Mouse (Mus musculus) left cerebral cortex, postnatal 10 days (tissue): ENCODE results near the gene Eci1. TPM values are rescaled to one million over a fixed set of nuclear protein-coding genes. Genes with fewer than 3 reads are reported as not detected.
"Not testable (repeated sequence)": the region's sequence is repeated elsewhere in the genome, so short reads cannot be mapped to it uniquely, and the experiment has no call there.

Experiments used
- DNase-seq, 2 experiments: peaks; one replicate each; pipeline ENCODE4 v3.0.0; 2021 to 2022; ENCODE audit warnings: low spot score in 2 of 2, mixed read lengths in 1 of 2; ENCODE audit errors: extremely low spot score in 1 of 2
- intact Hi-C: fragments of 180-260 bp; cut with DNase I; formaldehyde crosslinking; loops from one replicate; pipeline ENCODE4 v1.15.1; 2025
- total RNA-seq, 2 experiments: library from RNA; stranded (reverse); gene quantifications; 2 replicates each; pipeline ENCODE4 v1.2.3; 2021

Gene Eci1
- total RNA-seq: 10 to 100 TPM; 15.1 to 16.9 TPM

GRCm38 (mm10) chr17:24426471-24427169 is at the start of gene Eci1:
Eci1 (plus strand) TSS chr17:24426641.
- intact Hi-C loops: no loop called here
- peak; percentile 87 to 96 for DNase-seq

GRCm38 (mm10) chr17:24378496-24378895 is 47.9 kb upstream of the Eci1 start:
- intact Hi-C loops: no loop called here
- no peak for DNase-seq

DNA sequence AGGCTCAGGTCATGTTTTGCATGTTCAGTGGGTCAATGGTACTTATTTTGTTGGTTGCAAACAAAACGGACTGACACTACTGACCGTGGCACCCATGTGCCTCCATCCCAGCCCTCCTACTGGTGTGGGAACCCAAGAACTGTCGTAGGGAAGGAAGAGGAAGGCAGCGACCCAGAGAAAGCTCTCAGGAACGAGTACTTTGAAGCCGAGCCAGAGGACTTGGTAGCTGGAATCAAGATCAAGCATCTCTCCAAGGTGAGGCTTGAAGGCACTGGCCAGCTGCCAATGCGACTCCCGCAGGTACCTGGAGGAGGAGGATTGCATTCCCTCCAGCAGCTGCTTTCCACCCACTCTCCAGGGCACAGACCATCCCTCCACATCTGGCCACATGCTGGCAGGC is 42.7 kb upstream of the Eci1 start:
- no peak for DNase-seq
- intact Hi-C loops: no loop called here

- DNase-seq: no peak
- intact Hi-C loops: loop anchor here (5.0 kb wide), 1 partner anchor 216 kb away; no protein-coding TSS in a partner anchor
These were observed 37.7 kb upstream of the Eci1 start for GRCm38 (mm10) chr17:24388711-24389110.

- intact Hi-C loops: loop anchor here (5.0 kb wide), 1 partner anchor 218 kb away; no protein-coding TSS in a partner anchor
- peak in 1 of 2 experiments; percentile 59 for DNase-seq
These were observed 36.6 kb upstream of the Eci1 start for GRCm38 (mm10) chr17:24389865-24390264.

DNA sequence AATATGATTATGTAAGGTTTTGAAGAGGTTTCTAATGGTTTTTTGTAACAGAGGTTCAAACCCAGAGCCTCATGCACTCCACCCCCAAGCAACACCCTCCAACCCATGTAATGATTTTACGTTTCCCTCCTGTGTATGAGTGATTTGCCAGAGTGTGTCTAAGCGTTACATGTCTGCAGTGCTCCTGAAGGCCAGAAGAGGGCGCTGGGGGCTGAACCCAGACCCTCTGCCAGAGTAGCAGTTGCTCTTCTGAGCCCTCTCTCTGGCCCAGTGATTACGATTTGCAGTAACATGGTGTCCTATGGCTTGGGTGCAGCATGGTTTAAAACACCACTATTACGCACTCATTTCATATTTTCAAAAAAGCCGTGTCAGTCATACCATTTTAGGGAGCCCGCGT is 35.3 kb upstream of the Eci1 start:
- no peak for DNase-seq
- intact Hi-C loops: no loop called here

GRCm38 (mm10) chr17:24393527-24393926 is 32.9 kb upstream of the Eci1 start:
- intact Hi-C loops: no loop called here
- DNase-seq: no peak

- no peak for DNase-seq
- intact Hi-C loops: no loop called here
These were observed 32.0 kb upstream of the Eci1 start for GRCm38 (mm10) chr17:24394456-24394855.

GRCm38 (mm10) chr17:24402371-24402770 is 24.1 kb upstream of the Eci1 start:
- intact Hi-C loops: no loop called here
- no peak for DNase-seq

- intact Hi-C loops: loop anchor here (5.0 kb wide), 1 partner anchor 40 kb away; no protein-coding TSS in a partner anchor
- no peak for DNase-seq
These were observed 19.2 kb upstream of the Eci1 start for GRCm38 (mm10) chr17:24407116-24407803.

GRCm38 (mm10) chr17:24413557-24414211 is 12.8 kb upstream of the Eci1 start:
- peak in 1 of 2 experiments; percentile 49 for DNase-seq
- intact Hi-C loops: no loop called here

GRCm38 (mm10) chr17:24414230-24414976 is 12.0 kb upstream of the Eci1 start, which contains the start of gene Rnps1:
Rnps1 (plus strand) TSS chr17:24414565.
- intact Hi-C loops: no loop called here

DNA sequence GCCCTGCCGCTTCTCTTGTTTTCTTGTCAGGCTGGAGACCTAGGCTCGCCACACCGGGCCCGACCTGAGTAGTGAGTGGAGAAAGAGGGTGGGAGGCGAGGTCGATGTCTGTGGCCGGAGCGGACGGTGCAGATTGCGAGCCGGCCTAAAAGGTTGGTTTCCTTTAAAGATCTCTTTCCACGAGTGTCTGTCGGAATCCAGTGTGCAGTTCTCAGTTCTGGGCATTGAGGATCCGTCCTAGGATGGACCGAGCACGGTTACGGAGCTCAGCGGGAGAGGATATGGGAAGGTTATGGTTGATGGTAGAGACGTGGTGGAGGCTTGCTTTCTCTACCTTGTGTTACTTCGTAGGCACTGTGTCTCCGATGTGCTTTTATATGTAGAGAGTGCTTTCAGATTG is 11.4 kb upstream of the Eci1 start:
- intact Hi-C loops: no loop called here
- DNase-seq: no peak

More at GRCm38 (mm10) chr17:24414230-24414976, 12.0 kb upstream of the Eci1 start, which contains the start of gene Rnps1:
- DNase-seq: peak; percentile 92 to 98

- intact Hi-C loops: no loop called here
- DNase-seq: no peak
These were observed 10.3 kb upstream of the Eci1 start for GRCm38 (mm10) chr17:24416051-24416652.

DNA sequence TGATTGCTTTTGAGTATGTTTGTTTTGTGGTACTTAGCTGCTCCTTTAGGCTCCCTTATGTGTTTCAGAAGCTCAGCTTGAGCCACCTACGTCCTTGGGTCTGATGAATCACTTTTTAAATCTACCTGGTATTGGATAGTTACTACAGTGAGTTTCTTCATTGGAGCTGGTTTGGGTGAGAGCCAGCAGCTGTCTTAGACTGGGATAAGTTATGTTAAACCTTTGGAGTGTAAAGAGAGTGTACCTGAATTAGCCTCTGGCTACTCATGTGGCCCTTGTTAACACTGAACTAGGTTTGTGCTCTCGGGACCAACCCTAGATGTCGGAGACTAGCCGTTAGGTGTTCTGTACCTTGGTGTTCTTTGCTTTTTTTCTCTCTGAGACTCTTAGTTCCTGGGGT is 3.3 kb upstream of the Eci1 start:
- intact Hi-C loops: no loop called here
- no peak for DNase-seq

DNA sequence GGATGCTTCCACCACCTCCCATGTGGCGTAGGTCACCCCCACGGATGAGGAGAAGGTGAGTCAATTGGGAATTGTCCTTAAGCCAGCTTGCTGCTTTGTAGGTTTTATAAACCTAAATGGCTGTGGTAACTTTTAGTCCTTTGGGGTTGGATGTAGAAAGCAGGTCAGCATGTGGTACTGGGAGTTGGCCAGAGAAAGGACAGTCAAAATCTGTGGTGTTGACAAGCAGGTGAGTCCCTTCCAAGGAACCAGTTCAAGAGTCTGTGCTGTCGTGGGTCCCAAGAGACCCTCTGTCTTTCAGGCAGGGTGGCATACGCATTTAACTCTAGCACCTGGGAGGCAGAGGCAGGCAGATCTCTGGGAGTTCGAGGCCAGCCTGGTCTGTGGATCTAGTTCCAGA is 2.0 kb upstream of the Eci1 start:
- intact Hi-C loops: no loop called here

GRCm38 (mm10) chr17:24425326-24425725 is 1.1 kb upstream of the Eci1 start:
- intact Hi-C loops, DNase-seq: not testable (repeated sequence)

More for the DNA sequence above, 2.0 kb upstream of the Eci1 start:
- no peak for DNase-seq

DNA sequence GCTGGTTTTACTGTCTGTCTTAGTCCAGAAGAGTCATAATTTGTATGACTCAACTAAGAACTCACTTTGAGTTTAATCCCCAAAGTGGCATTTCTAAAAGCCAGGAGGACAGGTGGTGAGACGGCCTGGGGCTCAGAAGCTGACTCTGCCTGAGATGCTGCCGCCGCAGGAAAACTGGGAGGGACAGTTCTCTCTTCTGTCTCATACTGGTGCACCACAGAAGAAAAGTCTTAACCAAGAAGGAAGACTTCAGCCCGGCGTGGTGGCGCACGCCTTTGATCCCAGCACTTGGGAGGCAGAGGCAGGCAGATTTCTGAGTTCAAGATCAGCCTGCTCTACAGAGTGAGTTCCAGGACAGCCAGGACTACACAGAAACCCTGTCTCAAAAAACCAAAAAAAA is 536 bp upstream of the Eci1 start:
- DNase-seq: no peak
- intact Hi-C loops: no loop called here

GRCm38 (mm10) chr17:24427170-24427557 is 723 bp downstream of the Eci1 start:
- intact Hi-C loops: no loop called here

More at GRCm38 (mm10) chr17:24427170-24427557, 723 bp downstream of the Eci1 start:
- DNase-seq: no peak
